Mouse (Mus musculus) cerebellum, adult 2 months (tissue): ENCODE measurements around the gene Rhbdl1. TPM values are rescaled to one million over a fixed set of nuclear protein-coding genes. Genes with fewer than 3 reads are reported as not detected.

Source experiments
- DNase-seq, 2 experiments: peaks; one replicate each; pipeline ENCODE4 v3.0.0; 2021
- H3K27ac ChIP-seq: fragments of 200-500 bp; 2 replicates; pipeline ENCODE4 v1.5.1; 2012; ENCODE audit warnings: low read length, control low read depth, inconsistent platforms; ENCODE audit not compliant: insufficient read depth
- H3K27me3 ChIP-seq: fragments of 200-500 bp; 2 replicates; pipeline ENCODE4 v1.6.1; 2012; ENCODE audit warnings: inconsistent platforms, mild to moderate bottlenecking, low read length, moderate library complexity; ENCODE audit not compliant: control insufficient read depth, insufficient read depth
- H3K4me1 ChIP-seq: fragments of 200-500 bp; 2 replicates; pipeline ENCODE4 v1.6.1; 2011; ENCODE audit warnings: low read length; ENCODE audit not compliant: control insufficient read depth, insufficient read depth
- H3K4me3 ChIP-seq: fragments of 200-500 bp; replicated peaks from 2 replicates; pipeline ENCODE3; 2011; ENCODE audit warnings: mild to moderate bottlenecking, low read depth, low read length, control low read depth; ENCODE audit not compliant: insufficient read depth
- CTCF ChIP-seq: fragments of 200-500 bp; IDR thresholded peaks from 2 replicates; pipeline ENCODE4 v1.5.1; 2011; ENCODE audit warnings: low read depth, mild to moderate bottlenecking, control low read depth, low read length, moderate library complexity, borderline replicate concordance; ENCODE audit not compliant: insufficient read depth
- POLR2A ChIP-seq: fragments of 200-500 bp; IDR thresholded peaks from 2 replicates; pipeline ENCODE4 v1.6.1; 2011; ENCODE audit warnings: low read length, control low read depth, borderline replicate concordance; ENCODE audit not compliant: insufficient read depth
- WGBS: fragments of 180-500 bp; shearing (Covaris S2); methylation state at CpG from one replicate; pipeline ENCODE4 v1.1.7; 2018; 5-methylcytosine and 5-hydroxymethylcytosine counted together
- polyA plus RNA-seq: library from polyadenylated mRNA; depleted of rRNA; stranded (reverse); fragments of >200 nt; gene quantifications from 2 replicates; pipeline ENCODE4 v1.2.3, GENCODE M21; 2012; rRNA removed

Rhbdl1 gene
- polyA plus RNA-seq, 1 experiment, result 111 TPM

DNA sequence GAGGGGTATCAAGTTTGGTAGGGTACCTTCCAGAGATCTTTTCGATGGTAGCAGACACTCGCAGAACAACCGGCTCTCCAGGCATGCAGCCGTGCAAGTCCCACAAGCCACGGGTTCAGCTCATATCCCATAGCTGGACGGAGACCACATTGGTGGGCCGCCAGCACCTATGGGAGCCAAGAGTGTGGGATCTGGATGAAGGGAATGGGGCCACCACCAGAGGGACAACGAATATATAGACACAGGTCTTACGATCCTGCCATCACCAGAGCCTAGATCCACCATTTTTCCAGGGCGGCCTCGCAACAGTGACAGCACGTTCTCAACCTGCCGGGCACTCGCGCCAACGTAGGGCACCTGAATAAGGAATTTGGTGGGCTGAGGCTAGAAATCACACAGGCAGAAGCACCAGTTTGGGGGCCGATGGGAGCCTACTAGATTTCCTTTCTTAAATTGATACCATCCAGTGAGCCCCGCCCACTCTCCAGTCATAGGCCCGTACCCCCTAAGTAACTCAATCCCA is 45.7 kb downstream of the Rhbdl1 start:
- WGBS, result 11% methylated on average over 19 of the region's 19 CpGs
- peak overlapping the region; percentile 91 for H3K4me3 ChIP-seq
- no peak overlapping the region for H3K27ac ChIP-seq
- peaks cover 8% of the 10 kb centered on the region for H3K4me1 ChIP-seq
- peak in 1 of 2 experiments; percentile 53 for DNase-seq
- no peaks in the 10 kb centered on the region for H3K27me3 ChIP-seq
- TF ChIP-seq CTCF (no peak), POLR2A (no peak)

- 89% methylated on average over 9 of the region's 9 CpGs for WGBS
- TF ChIP-seq CTCF (no peak), POLR2A (no peak)
- Histone ChIP-seq H3K4me3 (no peak overlapping the region), H3K4me1 (peaks cover 15% of the 10 kb centered on the region), H3K27ac (no peak overlapping the region), H3K27me3 (no peaks in the 10 kb centered on the region)
- DNase-seq, result no peak
Measured at GRCm38 (mm10) chr17:25786781-25787504, 50.2 kb downstream of the Rhbdl1 start.

- WGBS, result 86% methylated on average over 3 of the region's 3 CpGs
- Histone ChIP-seq H3K4me1 (peaks cover 15% of the 10 kb centered on the region), H3K27ac (no peak within 1 kb of the TSS), H3K27me3 (no peaks in the 10 kb centered on the region), H3K4me3 (peak within 1 kb of the TSS; percentile 68)
- TF ChIP-seq CTCF, result no peak
- no peak for TF ChIP-seq POLR2A
- no peak for DNase-seq
Measured at GRCm38 (mm10) chr17:25786280-25786679, 50.8 kb downstream of the Rhbdl1 start, which contains the start of gene Ccdc78. Gene Ccdc78 (plus strand): TSS chr17:25786580.

- WGBS, result under 1% methylated on average over 23 of the region's 23 CpGs
- Histone ChIP-seq H3K27ac (peak within 1 kb of the TSS; percentile 27), H3K4me1 (peaks cover 15% of the 10 kb centered on the region), H3K27me3 (no peaks in the 10 kb centered on the region), H3K4me3 (peak within 1 kb of the TSS; percentile 68)
- TF ChIP-seq CTCF (no peak), POLR2A (peak; percentile 97)
- peak; percentile 96 to 99 for DNase-seq
Measured at GRCm38 (mm10) chr17:25785281-25785745, 51.8 kb downstream of the Rhbdl1 start, which contains the start of gene Haghl. Gene Haghl (minus strand): TSS chr17:25785673.

Other genes starting within 250 kb of the Rhbdl1 start
- gene Gng13, start 120.1 kb downstream of the Rhbdl1 start, polyA plus RNA-seq, result 489 and 519 TPM in 2 replicates
- gene Chtf18, start 109.9 kb downstream of the Rhbdl1 start, polyA plus RNA-seq, result 3.7 and 4.1 TPM in 2 replicates
- gene Rpusd1, start 109.6 kb downstream of the Rhbdl1 start, polyA plus RNA-seq, result 96.4 and 97.4 TPM in 2 replicates
- 0.73 and 1.1 TPM in 2 replicates for gene Mslnl, start 101.3 kb downstream of the Rhbdl1 start, polyA plus RNA-seq
- 0.21 and 0.38 TPM in 2 replicates for gene Msln, start 82.9 kb downstream of the Rhbdl1 start, polyA plus RNA-seq
- gene Narfl, start 63.5 kb downstream of the Rhbdl1 start, polyA plus RNA-seq, result 43.5 and 45.5 TPM in 2 replicates
- gene Haghl, start 51.6 kb downstream of the Rhbdl1 start, polyA plus RNA-seq, result 340 and 348 TPM in 2 replicates
- 0.47 and 0.79 TPM in 2 replicates for gene Ccdc78, start 50.7 kb downstream of the Rhbdl1 start, polyA plus RNA-seq
- 167 and 178 TPM in 2 replicates for gene Fam173a, start 44.4 kb downstream of the Rhbdl1 start, polyA plus RNA-seq
- gene AC134908.4, start 41.6 kb downstream of the Rhbdl1 start, polyA plus RNA-seq, result 3.3 and 5.0 TPM in 2 replicates
- gene Metrn, start 40.2 kb downstream of the Rhbdl1 start, polyA plus RNA-seq, result 534 and 542 TPM in 2 replicates
- gene Fbxl16, start 28.2 kb downstream of the Rhbdl1 start, polyA plus RNA-seq, result 187 and 207 TPM in 2 replicates
- 32.8 and 34.2 TPM in 2 replicates for gene Wdr24, start 13.7 kb downstream of the Rhbdl1 start, polyA plus RNA-seq
- 65.8 and 75.2 TPM in 2 replicates for gene Jmjd8, start 8.4 kb downstream of the Rhbdl1 start, polyA plus RNA-seq
- gene Stub1, start 3.9 kb downstream of the Rhbdl1 start, polyA plus RNA-seq, result 326 and 333 TPM in 2 replicates
- gene Gm20683, start 4.5 kb upstream of the Rhbdl1 start, polyA plus RNA-seq, result 42.9 and 45.9 TPM in 2 replicates
- gene Rhot2, start 7.6 kb upstream of the Rhbdl1 start, polyA plus RNA-seq, result 105 and 121 TPM in 2 replicates
- gene Wdr90, start 24.2 kb upstream of the Rhbdl1 start, polyA plus RNA-seq, result 21.6 and 26.9 TPM in 2 replicates
- gene Mcrip2, start 31.5 kb upstream of the Rhbdl1 start, polyA plus RNA-seq, result 31.9 and 34.1 TPM in 2 replicates
- gene Mettl26, start 37.8 kb upstream of the Rhbdl1 start, polyA plus RNA-seq, result 110 and 116 TPM in 2 replicates
- gene Wfikkn1, start 43.6 kb upstream of the Rhbdl1 start, polyA plus RNA-seq, result 0.95 and 1.1 TPM in 2 replicates
- 70.0 and 74.6 TPM in 2 replicates for gene Rab40c, start 82.4 kb upstream of the Rhbdl1 start, polyA plus RNA-seq
- gene Pigq, start 107.6 kb upstream of the Rhbdl1 start, polyA plus RNA-seq, result 170 and 191 TPM in 2 replicates
- gene Nhlrc4, start 107.7 kb upstream of the Rhbdl1 start, polyA plus RNA-seq, result 1.9 and 2.5 TPM in 2 replicates
- 13.4 and 14.0 TPM in 2 replicates for gene A930017K11Rik, start 115.3 kb upstream of the Rhbdl1 start, polyA plus RNA-seq
- 88.7 and 92.8 TPM in 2 replicates for gene Capn15, start 148.5 kb upstream of the Rhbdl1 start, polyA plus RNA-seq
- 81.8 and 82.9 TPM in 2 replicates for gene Rab11fip3, start 232.3 kb upstream of the Rhbdl1 start, polyA plus RNA-seq